Mouse (Mus musculus) frontal cortex, postnatal 10 days (tissue): ENCODE data around the gene Prkn.

Source experiments
- DNase-seq, 2 experiments: peaks; one replicate each; pipeline ENCODE4 v3.0.0; 2022; ENCODE audit warnings: low spot score in 2 of 2, mixed read lengths in 1 of 2

The Prkn gene

DNA sequence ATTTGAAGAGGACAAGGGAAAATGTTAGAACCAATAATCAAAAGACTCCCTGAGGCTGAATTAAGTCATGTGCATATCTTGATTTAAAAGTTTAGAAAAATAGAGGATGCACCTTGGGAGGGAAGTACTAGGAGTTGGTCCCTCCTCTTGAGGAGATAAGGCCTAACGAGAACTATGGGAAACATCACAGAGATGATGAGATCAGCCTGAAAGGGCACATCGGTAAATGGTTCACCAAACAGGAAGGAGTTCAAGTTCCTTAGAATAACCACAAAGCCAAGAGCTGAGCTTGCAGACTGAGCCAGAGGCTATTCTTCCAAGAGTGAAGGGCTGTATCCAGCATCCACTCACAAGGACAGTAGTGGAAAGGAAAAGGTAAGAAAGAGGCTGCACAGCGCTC lies 1004.8 kb downstream of the Prkn start:
- no peak for DNase-seq

DNA sequence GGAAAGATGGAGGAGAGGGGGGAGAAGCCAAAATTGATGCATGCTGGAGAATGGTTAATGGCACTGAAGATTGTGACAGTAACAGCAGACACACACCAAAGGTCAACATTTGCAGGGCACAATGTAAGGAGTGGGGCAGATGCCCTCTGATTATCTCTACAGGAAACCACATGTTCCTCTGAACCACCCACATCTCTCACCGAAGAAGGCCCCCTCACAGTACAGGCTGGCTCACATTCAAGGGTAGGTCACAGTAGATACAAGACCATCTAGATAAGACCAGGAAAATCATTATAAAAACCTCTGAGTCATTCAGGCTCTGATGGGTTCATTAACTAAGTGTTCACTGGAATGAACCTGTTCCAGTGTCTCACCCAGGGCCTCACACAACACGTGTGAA lies 1005.3 kb downstream of the Prkn start:
- DNase-seq, result no peak

DNA sequence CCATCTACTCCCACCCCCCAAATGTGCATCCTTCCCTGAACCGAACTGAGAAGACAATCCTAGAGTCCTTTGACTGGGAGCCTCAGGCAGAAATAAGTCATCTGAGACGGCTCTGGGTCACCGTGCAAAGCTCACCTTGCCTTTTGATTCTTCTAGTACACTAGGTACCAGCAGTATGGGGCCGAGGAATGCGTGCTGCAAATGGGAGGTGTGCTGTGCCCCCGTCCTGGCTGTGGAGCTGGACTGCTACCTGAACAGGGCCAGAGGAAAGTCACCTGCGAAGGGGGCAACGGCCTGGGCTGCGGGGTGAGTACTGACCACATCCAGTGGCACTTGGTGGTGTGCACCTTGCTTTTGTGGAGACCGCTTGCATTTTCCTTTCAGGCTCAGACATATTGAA lies 1014.4 kb downstream of the Prkn start:
- no peak for DNase-seq

DNA sequence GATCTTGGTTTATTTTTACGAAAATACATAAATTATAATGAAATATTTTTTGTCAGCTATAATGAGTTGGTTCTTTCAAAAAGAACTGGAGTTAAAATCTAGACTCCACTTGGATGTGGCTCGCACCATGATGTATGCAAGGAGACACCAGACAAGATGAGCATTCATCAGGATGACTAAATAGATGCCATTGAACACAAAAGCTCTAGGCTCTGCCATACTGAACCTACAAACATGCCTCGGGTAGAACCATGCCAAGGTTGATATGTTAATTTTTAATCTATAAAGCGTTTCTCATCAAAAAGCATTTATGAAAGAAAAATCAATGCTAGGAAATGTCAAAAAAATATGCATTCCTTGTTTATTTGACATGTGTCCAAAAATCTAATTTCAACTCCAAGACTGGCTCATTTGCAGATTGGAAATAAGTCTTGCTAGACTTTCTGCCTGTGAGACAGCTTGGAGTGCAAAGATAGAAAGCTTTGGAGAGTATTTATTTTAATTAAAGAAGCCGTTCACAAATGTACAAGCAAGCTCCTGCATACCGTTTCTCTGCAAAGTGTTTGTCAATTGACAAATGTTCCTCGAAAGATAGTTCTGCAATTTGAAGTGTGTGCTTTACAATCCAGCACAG lies 1018.7 kb downstream of the Prkn start:
- no peak for DNase-seq

DNA sequence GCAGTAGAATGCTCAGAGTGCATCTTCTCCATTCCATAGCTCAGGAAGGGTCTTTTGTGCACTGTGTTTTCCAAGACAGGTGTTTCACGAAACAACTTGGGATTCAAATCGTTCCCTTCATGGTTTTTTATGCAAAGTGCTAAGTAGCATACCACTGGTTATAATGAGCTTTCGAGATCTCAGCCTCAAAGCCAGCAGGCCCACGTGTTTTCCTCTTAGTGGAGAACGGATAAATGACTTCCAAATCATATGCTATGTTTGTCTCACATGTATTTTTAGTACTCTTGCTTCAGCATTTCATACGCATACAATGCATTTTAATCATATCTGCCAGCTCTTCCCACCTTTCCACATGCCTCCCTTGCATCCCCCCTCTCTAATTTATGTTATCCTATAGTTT lies 1021.0 kb downstream of the Prkn start:
- no peak for DNase-seq

DNA sequence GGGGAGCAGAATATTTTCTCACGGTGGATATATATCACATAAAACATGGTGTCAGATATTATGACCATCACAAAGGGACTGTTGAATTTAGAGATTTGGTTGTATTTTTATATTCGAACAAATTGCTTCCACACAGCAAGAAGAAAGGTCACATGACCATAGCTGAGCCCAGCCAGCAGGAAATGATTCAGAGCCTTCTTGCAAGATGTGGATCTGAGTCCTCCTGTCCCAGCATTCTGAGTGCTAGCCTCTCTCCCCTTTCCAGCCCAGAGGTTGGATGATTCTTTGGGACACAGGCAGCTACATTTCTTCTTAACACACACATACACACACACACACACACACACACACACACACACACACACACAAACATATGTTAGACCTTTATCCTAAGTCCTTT lies 1022.2 kb downstream of the Prkn start:
- no peak for DNase-seq

DNA sequence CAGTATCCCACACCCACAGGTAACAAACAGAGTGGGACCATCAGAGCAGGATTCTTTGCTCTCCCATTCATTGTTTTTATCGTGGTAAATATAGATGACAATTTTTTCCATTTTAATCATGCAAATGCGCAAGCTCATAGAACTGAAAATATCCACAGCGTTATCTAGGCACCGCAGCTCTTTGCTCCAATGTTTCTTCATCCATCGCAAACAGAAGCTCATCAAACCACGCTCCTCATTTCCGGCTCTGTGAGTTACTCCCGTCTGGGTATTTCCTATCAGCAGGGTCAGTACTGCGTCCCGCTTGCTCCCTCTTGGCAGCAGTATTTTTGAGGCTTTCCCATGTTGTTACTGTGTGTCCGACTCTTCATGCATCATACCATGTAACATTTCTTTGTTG lies 1022.8 kb downstream of the Prkn start:
- no peak for DNase-seq

DNA sequence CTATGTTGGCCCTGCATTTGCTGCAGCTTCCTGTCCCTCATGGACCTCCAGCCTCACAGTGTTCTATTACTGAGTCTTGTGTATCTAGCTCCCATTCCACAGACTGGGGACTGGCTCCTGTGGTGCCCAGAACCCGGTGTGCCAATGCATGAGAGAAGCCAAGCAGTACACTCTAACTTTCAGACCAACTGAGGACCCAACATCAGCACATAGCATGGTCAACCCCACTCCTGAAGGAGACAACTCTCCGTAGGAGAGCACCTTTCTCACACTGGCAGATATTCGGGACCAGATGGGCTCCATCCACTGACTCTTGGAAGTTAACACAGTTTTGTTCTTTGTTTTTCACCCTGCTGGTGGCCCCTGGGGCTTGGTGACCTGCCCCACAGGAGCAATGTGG lies 1026.0 kb downstream of the Prkn start:
- DNase-seq, result no peak

DNA sequence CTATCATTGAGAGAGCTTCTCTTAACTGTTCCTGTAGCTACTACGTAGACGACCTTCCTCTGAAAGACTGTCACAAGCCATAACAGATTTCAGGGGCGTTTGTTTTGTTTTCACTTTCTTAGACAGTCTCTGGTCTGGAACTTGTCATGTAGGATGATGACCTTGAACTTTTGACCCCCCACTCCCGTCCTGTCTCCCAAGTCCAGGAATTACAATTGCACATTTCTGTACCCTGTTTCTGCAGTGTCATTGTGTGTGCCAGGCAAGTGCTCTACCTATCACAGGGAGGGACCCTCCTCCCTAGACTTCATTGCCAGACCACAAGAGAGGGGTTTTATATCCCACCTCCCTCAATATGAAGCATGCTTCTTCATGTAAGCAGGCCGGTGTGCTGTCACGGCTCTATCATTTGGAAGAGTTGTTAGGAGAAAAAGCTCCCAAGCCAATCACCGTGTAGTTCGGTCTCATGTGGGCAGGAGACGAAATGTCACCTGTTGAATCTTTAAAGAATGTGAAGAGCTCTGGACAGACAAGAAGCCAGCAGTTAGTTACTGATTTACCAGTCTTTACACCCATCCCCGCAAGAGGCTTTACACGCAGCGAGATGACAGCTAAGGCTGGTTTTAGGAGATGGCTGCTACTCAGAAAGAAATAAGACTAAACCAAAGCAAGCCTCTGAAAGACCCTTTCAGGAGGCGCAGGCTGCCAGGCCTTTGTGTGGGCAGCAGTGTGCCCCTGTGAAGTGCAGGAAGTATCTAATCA lies 1027.3 kb downstream of the Prkn start:
- DNase-seq, result no peak

DNA sequence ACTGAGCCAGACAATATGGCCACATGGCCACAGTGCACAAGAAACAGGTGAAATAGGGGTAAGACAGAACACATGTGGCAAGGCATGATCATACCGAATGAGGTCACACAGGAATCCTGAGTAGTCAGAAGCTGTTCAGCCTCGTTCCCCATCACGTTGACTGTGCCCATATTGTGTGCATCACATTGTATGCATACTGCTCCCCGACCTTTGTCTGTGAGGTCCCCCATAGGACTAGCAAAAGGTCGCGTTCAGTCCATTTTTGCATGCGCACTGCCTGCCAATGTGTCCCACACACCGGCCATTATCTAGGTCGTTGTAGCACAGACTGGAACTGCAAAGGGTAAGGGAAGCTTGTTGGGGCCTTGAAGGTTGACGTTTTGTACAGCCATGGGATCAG lies 1030.4 kb downstream of the Prkn start:
- no peak for DNase-seq

DNA sequence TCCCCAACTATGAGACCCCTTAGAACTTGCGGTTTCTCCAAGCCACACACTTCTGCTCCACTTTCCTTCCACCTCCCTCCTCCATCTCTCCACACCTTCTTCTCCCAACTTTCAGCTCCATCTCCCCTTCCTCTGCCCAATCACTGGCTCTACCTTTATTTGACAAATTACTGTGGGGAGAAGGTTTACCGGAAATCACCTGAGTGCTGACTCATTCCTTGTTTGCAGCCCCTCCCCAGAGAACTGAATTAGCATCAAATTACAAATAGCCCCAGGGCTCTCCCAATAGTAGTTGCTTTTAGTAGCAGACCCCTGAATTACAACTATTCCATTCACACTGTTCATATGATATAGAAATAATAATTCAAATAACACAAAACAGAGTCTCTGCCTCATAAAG lies 1036.1 kb downstream of the Prkn start:
- DNase-seq, result no peak

DNA sequence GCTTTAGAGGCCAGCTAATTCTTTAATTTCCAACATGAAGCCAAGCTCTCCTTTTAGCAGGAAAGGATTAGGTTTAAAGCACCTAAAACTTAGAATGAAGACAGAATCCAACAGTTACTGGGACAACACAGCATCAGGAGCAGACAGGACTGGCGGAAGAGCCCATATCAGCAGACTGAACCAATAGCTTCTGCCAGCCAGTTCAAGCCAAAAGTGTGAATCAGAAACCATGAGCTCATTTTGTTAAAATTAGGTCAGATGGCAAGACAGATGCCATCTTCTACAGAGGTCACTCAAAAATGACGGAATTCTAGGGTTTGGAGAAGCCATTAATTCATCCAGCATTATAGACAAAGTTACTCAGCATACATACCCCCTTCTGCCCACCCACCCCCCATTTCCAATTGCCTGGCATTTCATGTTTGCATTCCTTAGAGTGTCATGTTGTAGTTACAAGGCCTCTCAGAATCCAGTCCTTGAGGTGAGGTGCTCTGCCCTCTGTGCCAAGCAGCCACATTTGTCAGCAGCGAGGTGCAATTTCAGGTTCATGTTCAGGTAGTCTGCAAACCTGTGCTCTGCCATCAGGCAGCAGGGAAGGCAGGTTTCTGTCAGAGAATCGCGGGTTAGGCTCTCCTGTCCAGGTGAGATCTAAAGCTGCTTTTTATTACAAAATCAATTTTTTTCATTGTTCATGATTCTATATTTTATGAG lies 1041.1 kb downstream of the Prkn start:
- DNase-seq, result no peak

DNA sequence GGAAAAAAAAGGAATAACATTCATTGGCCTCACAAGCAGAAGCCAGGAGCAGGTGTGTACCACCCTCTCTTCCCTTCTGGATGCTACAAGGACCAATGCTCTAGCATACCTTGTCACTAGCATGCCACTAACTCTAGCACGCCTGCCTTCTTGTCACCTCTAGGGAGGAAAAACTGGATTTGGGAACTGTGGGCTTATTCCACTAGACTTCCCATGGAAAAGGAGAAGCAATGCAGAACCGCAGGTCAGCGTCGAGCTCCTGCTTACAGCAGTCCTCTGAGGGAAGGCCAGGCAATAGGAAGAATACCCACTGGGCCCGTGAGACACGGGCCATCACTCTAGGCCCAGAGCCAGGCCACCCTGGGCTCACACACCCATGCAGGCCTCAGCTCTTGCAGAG lies 1045.4 kb downstream of the Prkn start:
- no peak for DNase-seq

DNA sequence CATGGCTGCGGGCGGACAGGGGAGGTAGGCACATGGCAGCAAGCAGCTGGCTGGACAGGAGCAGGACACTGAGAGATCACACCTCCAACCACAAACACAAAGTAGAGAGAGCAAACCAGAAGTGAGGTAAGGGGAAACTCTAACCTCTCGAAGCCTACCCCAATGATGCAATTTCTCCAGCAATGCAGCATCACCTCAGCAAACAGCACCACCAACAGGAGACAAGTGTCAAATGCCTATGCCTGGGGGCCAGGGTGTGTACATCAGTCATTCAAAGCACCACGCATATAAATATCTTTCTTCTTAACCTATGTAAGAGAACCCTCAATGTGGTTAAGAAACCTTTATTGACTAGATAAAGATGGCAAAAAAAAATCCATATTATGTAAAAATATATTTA lies 1046.8 kb downstream of the Prkn start:
- no peak for DNase-seq

DNA sequence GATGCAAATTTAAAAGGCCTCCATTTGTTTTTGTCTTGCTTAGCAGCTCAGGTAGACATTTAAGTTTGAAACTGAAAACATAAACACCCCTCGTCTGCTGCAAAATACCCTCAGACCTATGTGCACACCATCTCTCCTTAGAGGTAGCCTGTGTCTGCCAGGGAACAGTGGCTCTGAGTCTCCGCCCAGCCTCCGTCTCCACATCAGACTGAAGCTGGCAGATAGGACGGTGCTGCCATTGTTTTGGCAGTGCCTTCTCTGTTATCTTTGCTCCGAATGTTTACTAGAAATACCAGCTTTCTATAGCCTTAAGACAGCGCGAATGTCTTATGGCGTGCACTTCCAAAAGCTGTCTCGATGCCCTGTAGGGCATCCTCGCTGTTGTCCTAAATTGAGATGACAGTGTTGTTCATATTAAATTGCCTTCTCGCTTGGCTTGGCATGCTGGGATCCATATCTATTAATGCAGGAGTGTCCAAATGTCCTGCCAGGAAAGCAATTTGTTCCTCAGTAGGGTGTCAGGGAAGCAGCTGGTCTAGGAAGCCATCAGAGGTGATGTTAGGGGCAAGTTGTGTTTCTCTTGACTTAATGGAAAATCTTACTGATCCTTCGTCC lies 1047.5 kb downstream of the Prkn start:
- no peak for DNase-seq

DNA sequence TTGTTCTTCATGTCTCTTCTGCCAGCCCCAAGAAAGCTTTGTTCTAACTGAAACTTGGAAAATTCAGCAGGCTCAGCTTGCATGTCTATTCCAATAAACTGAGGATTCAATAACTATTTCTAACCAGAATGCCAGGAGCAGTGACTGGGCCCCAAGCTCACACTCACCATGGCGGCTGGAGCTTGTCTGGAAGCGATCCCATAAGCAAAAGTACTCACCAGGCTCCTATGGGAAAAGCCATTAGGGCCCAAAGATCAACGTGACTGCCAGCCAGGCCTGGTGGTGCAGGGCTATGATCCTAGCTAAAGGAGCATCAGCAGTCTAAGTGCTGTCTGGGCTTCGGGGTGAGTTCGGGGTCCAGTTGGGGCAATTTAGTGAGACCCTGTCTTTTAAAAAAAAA lies 1048.6 kb downstream of the Prkn start:
- DNase-seq, result no peak

DNA sequence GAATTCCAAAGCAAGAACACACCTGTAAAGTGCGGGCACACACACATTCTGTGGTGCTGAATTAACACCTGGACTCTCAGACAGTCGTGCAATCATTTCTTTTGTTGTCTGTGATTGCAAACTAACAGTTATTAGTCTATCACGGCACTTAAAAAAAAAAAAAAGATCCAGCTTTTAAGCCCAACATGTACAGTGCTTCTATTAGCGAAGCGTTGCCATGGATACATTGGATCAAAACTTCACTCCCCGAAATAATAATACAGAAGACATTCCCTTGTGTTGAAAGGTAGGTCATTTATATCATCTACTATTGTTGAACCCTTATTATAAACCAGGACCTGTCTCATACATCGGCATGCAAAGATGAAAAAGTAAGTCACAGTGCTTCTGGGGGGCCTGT lies 1060.1 kb downstream of the Prkn start:
- no peak for DNase-seq

DNA sequence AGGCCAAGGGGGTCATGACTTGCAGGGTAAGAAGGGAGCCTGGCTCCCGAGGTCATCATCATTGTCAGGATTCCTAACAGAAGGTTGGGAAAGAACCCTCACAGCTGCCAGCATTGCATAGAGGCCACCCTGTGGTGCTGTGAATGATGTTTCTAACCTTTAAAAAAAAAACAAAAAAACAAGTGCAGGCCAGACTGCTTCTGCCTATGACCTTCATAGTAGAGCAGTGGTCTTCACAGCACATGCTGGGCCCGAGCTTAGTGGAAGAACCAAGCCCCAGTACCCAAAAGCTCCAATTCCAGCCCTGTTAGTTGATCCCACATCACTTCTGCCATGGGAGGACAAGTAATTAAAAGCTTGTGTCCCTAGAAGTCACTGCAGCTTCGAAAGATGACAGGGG lies 1061.5 kb downstream of the Prkn start:
- DNase-seq, result no peak

DNA sequence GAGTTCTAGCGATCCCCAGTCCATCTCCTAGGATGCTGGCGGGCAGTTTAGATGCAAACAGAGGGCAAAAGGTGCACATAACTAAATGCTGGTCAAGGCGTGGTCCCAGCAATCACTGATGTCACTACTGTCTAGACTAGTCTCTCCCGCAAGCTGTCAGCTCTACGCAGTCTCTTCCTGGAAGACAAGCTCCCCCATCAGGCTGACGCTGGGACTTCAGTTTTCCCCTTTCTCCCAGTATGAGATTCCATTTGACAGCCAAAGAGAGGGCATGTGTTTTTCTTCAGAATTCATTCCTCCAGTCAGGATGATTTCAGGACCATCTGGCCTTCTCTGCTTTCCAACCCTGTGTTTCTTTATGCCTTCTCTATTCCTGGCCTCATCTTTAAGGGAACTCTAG lies 1062.8 kb downstream of the Prkn start:
- DNase-seq, result no peak

DNA sequence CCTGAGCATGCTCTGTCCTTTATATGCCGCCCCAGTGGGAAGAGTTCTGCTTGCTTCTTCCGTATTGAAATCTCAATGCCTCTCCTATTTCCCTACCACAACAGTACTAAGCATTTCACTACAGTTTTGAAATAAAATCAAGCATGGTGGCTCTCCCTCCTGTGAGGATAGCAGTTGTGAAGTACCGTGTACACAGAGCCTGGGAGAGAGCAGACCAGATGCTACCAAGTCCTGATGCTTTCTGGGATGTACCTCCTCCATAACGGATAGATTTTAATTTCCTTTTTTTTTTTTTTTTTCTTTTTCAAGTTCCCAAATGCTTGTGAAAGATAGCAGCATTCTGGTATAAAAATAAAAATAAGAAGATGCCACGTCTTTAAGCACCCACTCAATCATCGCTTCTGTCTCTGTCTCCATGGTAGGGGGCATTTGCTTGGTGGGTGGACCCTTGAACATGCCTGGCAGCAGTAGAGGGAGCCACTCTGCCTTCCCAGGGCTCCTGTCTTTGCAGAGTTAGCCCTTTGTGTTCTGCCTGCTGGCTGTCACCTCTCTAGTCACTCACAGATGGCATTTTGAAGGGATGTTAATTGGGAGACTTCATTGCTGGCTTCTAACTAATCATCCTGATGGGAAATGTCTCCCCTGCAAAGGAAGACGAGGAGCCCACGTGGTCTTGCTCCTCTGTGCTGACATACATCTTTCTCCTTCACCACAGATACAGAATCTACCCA lies 1070.6 kb downstream of the Prkn start:
- no peak for DNase-seq

DNA sequence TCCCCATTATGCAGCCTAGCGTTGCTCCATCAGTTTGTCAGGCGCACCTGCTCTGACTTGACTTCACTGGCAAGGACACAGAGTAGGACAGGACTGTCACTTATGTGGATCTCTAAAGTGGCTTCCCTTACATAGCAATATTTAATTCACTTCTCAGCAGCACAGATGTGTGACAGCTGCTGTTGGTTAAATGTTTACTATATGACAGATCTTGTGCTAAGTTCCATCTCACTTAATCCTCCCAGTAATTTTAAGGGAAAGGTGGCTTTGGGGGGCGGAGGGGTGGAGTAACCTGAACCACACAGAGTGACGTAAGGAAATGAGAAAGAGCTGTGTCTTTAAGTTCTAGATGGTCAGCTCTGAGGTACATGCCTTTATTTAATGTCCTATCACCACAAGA lies 1072.0 kb downstream of the Prkn start:
- DNase-seq, result no peak

DNA sequence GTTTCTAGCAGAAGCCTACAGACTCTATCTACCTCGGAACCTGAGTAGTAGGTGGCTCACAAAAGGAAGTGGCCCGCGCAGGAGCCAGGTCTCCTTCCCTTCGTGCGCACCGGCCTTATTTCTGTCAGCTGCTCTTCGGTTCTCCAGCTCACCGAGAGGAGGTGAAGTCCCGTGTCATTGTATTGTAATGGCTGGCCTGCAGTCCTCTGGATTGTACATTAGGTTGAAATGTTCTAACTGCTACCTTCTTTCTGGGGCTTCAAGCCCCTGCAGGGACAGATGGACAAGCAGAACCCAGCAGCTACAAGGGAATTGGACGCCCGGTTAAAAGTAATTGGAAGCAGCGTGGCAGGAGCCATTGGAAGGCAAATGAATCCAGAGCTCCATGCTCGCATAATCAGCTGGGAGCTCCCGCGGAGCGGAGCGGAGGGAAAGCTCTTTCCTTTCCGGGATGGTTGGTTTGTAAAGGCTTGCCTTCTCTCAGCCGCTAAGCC lies 1072.7 kb downstream of the Prkn start:
- DNase-seq, result no peak
